Mouse (Mus musculus) limb, embryonic 15.5 days (tissue): ENCODE measurements around the gene Aff1. TPM values are rescaled to one million over a fixed set of nuclear protein-coding genes. Genes with fewer than 3 reads are reported as not detected.
A peak's percentile ranks its signal among the peaks of the same experiment; 100 is the strongest.

Source experiments
- ATAC-seq: fragments of 200-750 bp; cut with Nextera tagmentation; 2 replicates; pipeline ENCODE4 v1.8.0; 2017; ENCODE audit warnings: low read depth, moderate TSS enrichment; ENCODE audit not compliant: insufficient number of reproducible peaks, low FRiP score, low TSS enrichment
- H3K27ac ChIP-seq: fragments of 300-500 bp; sonication (generic); 2 replicates; pipeline ENCODE4 v1.5.1; 2015; ENCODE audit warnings: moderate library complexity, mild to moderate bottlenecking, inconsistent platforms
- H3K27me3 ChIP-seq: fragments of 300-500 bp; sonication (generic); 2 replicates; pipeline ENCODE4 v1.6.1; 2015; ENCODE audit warnings: inconsistent platforms
- H3K36me3 ChIP-seq: fragments of 300-500 bp; sonication (generic); 2 replicates; pipeline ENCODE4 v1.6.1; 2015; ENCODE audit warnings: inconsistent platforms
- H3K4me1 ChIP-seq: fragments of 300-500 bp; sonication (generic); 2 replicates; pipeline ENCODE4 v1.6.1; 2015; ENCODE audit warnings: inconsistent platforms
- H3K4me2 ChIP-seq: fragments of 300-500 bp; sonication (generic); 2 replicates; pipeline ENCODE4 v1.6.1; 2015; ENCODE audit warnings: mild to moderate bottlenecking, inconsistent platforms
- H3K4me3 ChIP-seq: fragments of 300-500 bp; sonication (generic); 2 replicates; pipeline ENCODE4 v1.5.1; 2015; ENCODE audit warnings: mild to moderate bottlenecking, inconsistent platforms
- H3K9ac ChIP-seq: fragments of 300-500 bp; sonication (generic); 2 replicates; pipeline ENCODE4 v1.6.1; 2015; ENCODE audit warnings: inconsistent platforms
- H3K9me3 ChIP-seq: fragments of 300-500 bp; sonication (generic); 2 replicates; pipeline ENCODE4 v1.6.1; 2016; ENCODE audit warnings: inconsistent platforms
- WGBS: fragments of 180-500 bp; shearing (Covaris S2); methylation state at CpG from one replicate; pipeline ENCODE4 v1.1.7; 2015; 5-methylcytosine and 5-hydroxymethylcytosine counted together
- polyA plus RNA-seq: library from polyadenylated mRNA; unstranded; fragments of >200 nt; fragmentation: Nextera tagmentation; extraction: Ambion mirVana; gene quantifications from 2 replicates; pipeline ENCODE4 v1.2.1, GENCODE M21; 2015

The Aff1 gene
- polyA plus RNA-seq, 1 experiment from 2014 or later = 5.1 TPM

DNA sequence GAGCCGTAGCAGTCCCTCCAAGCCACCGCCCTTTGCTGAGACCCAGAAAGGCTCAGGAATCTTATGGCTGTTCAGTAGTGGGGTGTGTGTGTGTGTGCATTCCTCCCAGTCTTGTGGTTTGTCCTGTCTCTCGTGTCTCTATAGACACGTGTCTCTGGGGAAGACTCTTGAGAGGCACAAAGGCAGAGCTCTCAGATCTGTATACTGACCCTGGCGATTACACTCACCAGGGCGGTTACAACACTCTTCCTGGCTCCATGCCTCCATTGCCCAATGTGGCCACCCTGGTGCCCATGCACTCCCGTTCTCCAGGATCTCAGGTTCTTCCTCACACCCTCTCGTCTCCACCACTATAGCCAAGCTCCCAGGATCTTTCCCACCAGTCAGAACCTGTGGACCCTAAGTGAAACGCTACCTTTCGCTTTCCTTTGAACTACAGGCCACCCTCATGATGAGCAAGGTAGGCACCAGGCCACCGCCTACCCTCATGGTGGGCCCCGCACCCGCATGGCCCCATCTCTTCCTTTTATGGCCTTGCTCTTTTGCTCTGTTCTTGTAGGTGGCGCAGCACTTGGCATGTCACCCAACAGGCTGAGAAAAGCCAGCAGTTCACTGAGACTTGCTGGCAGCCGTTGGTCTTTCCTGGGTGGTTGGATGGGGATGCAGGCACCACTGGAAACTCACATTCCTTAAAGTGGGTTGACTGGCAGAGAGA lies 146.5 kb downstream of the Aff1 start:
- Histone ChIP-seq H3K4me1 (peaks cover 21% of the 10 kb centered on the region), H3K4me2 (no peak overlapping the region), H3K27ac (peak overlapping the region; percentile 7; the same call in 1 of the 2 replicates), H3K9me3 (no peaks in the 10 kb centered on the region), H3K27me3 (no peaks in the 10 kb centered on the region), H3K36me3 (peaks cover 13% of the 10 kb centered on the region), H3K9ac (no peak overlapping the region), H3K4me3 (no peak overlapping the region)
- ATAC-seq = no peak
- 81% methylated on average over 15 of the region's 15 CpGs for WGBS

DNA sequence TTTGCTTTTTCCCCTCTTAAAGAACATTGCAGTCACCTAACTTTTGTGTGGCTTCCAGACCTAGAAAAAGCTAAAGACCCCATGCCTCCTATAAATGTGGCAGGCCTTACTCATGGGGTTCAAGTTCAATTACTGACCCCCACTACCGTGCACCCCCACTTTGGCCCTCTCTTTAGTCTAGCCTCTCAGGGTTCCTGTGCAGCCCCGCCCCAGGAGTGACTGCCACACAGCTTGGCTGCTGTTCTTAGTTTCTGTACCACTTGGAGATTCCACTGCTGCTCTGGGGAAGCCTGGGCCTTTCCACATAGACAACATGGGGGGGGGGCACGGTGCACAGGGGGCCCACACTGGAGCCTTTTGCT lies 147.1 kb downstream of the Aff1 start:
- Histone ChIP-seq H3K9ac (no peak overlapping the region), H3K27me3 (no peaks in the 10 kb centered on the region), H3K9me3 (no peaks in the 10 kb centered on the region), H3K27ac (peak overlapping the region; percentile 7; the same call in 1 of the 2 replicates), H3K4me2 (no peak overlapping the region), H3K4me3 (no peak overlapping the region), H3K4me1 (peaks cover 21% of the 10 kb centered on the region), H3K36me3 (peaks cover 8% of the 10 kb centered on the region)
- ATAC-seq = no peak
- WGBS = 69% methylated on average over 3 of the region's 3 CpGs

DNA sequence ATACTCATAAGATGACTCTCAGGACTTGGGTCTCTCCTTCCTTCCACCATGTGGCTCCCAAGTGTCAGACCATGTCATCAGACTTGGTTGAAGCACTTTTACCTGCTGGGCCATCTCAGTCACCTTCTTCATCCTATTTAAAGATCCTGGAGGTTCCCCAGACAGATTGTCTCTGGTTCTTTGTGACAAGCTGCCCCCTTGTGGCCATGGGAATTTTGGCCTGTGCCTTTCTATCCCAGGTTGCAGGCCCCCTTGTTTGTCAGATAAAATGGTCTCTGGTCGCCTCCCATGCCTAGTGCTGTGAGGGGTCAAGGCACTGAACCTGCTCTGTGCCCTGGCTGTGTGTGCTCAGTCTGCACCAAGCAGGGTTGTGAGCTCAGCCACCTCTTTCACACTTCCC lies 151.8 kb downstream of the Aff1 start:
- Histone ChIP-seq H3K9me3 (no peaks in the 10 kb centered on the region), H3K27me3 (no peaks in the 10 kb centered on the region), H3K4me1 (peaks cover 10% of the 10 kb centered on the region), H3K9ac (no peak overlapping the region), H3K4me3 (no peak overlapping the region), H3K36me3 (peaks cover 22% of the 10 kb centered on the region), H3K4me2 (no peak overlapping the region), H3K27ac (no peak overlapping the region)
- no peak for ATAC-seq
- whole genome bisulfite sequencing = 74% methylated on average over 1 of the region's 1 CpGs

DNA sequence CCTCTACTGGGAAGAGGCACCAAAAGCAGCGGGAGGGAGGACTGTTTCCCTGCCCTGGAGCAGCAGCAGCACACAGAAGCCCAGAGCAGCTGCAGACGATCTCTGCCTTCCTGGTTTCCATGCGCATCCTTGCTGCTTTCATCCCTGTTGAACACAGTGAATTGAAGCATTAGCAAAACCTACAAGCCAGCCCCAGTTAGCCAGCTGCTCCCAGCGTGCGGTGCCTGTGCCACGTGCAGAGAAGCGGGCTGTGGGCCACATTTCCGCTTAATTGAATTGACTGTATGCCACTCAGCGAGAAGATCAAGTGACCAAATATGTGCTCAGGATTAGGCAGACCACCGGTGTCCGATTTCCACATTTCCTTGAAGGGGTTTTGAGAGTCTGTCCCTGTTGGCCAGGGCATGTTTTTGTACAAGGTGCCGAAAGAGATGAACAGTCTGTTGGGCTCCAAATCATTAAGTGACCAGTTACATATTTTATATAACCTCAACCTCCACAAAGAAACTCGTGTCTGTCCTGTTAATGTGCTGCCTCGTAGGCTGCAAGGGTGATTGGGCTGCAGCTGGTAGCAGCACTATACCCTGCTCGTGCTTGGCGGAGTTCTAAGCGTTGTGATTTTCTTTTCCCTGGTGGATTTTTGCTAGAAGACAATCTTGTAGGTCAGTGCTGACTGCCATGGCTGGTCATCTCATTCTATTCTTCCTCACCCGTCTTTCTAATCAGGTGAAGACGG lies 153.4 kb downstream of the Aff1 start:
- 53% methylated on average over 19 of the region's 19 CpGs for WGBS
- no peak overlapping the region for H3K4me2 ChIP-seq
- no peak overlapping the region for H3K9ac ChIP-seq
- H3K27ac ChIP-seq = no peak overlapping the region
- peaks cover 27% of the 10 kb centered on the region for H3K36me3 ChIP-seq
- H3K9me3 ChIP-seq = no peaks in the 10 kb centered on the region
- H3K4me1 ChIP-seq = peaks cover 4% of the 10 kb centered on the region; the same call in 1 of the 2 replicates
- no peak overlapping the region for H3K4me3 ChIP-seq
- ATAC-seq = no peak
- H3K27me3 ChIP-seq = no peaks in the 10 kb centered on the region

DNA sequence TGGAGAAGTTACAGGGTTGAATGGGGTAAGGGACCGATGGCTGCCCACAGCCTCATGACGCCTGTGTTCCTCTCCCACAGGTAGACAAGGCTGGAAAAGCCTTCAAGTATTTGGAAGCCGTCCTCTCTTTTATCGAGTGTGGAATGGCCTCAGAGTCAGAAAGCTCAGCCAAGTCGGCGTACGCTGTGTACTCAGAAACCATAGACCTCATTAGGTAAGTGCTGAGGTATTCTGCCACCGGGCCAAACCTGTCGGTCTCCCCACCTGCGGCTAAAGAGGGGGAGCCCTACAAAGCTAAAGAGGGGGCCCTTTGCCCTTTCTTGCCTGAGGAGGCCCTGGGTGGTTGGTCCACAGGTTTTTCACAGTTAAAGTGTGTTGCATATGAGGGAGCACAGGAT lies 154.0 kb downstream of the Aff1 start:
- Histone ChIP-seq H3K4me2 (no peak overlapping the region), H3K27me3 (no peaks in the 10 kb centered on the region), H3K9ac (no peak overlapping the region), H3K4me1 (peaks cover 4% of the 10 kb centered on the region; the same call in 1 of the 2 replicates), H3K4me3 (no peak overlapping the region), H3K9me3 (no peaks in the 10 kb centered on the region), H3K27ac (no peak overlapping the region), H3K36me3 (peaks cover 28% of the 10 kb centered on the region)
- WGBS = 62% methylated on average over 10 of the region's 10 CpGs
- ATAC-seq = no peak

DNA sequence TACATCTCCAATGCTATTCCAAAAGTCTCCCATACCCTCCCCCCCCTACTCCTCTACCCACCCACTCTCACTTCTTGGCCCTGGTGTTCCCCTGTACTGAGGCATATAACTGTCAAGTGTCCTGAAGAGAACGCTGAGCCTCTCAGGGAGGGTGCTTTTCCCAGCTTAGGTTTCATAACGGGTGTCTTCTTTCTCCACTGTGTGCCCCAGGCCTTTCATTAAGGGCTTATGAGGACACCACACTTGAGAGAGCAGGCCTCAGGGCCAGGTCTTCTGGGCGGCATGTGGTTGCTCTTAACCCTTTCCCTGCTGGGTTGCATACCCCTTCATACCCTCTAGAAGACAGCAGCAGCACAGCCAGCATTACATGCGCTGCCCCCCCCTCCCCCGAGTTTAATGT lies 154.4 kb downstream of the Aff1 start:
- H3K4me2 ChIP-seq = no peak overlapping the region
- H3K27ac ChIP-seq = no peak overlapping the region
- H3K4me3 ChIP-seq = no peak overlapping the region
- 49% methylated on average over 5 of the region's 5 CpGs for WGBS
- ATAC-seq = no peak
- no peaks in the 10 kb centered on the region for H3K9me3 ChIP-seq
- H3K36me3 ChIP-seq = peaks cover 33% of the 10 kb centered on the region
- H3K27me3 ChIP-seq = no peaks in the 10 kb centered on the region
- peaks cover 4% of the 10 kb centered on the region; the same call in 1 of the 2 replicates for H3K4me1 ChIP-seq
- H3K9ac ChIP-seq = no peak overlapping the region

DNA sequence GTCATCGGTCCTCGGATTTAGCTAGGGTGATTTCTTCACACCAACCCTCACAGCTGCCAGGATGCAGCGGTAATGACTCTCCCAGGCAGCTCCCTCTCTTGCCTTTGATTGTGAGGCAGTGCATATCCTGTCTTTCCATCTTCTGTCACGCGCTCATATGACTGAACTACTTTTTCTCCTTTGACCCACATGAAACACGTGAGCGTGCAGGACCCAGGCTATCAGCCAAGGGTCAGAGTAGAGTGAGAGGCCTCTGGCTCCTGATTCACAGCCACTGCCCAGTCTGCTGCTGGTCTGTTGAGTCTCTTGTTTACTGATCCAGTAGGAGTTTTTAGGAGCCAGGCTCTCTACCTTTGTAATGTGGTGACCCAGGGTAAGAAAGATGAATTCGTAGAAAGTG lies 156.4 kb downstream of the Aff1 start:
- 85% methylated on average over 8 of the region's 8 CpGs for WGBS
- Histone ChIP-seq H3K27me3 (no peaks in the 10 kb centered on the region), H3K4me1 (peaks cover 4% of the 10 kb centered on the region; the same call in 1 of the 2 replicates), H3K4me3 (no peak overlapping the region), H3K9ac (no peak overlapping the region), H3K27ac (no peak overlapping the region), H3K9me3 (no peaks in the 10 kb centered on the region), H3K4me2 (no peak overlapping the region), H3K36me3 (peaks cover 25% of the 10 kb centered on the region)
- ATAC-seq = no peak

DNA sequence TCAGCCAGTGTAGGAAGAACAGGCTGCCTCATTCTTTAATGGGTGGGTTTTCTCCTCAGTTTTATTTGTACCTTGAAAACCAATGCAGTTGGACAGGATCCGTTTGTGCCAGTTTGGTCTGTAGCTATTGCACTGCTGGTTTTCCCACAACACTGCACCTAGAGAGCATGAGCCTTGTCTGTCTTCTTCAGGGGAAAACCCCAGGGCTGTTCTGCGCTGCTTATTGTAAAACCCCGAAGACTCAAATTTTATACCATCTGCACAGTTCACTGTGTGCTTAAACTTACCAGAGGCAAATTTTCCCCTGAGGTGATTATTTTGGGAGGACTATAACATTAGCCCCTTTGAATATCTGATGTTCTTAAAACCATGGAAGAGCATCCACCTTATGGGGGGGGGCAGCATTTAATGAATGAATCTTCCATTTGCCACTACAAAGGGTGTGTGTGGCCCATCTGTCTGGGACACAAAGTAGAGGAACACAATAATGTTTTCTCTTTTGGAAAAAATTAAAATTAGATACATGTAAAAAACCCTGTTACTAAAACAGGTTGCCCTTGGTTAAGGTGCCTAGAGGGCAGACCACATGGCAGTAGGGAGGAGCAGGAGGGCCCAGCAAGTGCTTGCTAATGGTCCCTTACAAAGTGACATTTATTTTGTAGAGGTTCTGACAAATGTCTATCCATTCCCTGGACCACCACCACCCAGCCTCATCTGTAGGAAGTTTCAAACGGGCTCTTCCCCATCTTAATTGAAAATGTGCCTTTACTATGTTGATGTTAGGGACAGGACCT lies 160.8 kb downstream of the Aff1 start:
- ATAC-seq = no peak
- 67% methylated on average over 4 of the region's 4 CpGs for WGBS

DNA sequence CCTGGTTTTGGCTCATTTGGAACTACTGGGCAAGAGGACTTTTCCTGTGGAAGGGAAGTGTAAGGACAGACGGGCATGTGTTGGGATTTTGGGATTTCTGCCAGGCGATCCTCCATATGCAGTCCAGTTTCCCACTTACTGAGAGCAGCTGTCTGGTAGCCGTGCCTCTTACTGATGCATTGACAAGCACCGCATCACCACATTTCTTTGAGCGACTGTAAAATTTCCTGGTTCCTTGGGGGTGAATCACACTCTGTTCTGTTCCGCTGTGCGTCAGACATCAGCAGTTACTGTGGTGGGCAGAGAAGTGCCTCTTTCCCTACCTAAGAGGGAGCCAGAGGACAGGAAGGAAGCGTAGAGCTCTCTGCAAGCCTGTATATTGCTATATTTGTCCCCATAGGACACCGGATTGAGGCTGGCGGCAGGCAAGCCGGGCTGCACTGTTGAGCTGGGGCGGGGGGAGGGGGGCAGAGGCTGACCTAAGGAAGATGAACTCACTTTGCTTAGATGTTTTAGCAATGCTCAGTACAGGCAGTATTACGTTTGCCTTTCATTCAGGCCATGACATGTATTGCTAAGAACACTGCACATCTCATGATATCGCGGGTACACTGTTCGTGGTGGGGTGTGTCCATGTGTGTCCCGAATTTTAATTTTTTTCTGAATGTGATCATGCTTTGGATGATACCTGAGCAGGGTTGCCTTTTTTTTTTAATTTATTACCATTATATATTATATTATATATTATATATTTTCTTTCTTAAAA lies 162.1 kb downstream of the Aff1 start:
- Histone ChIP-seq H3K9me3 (no peaks in the 10 kb centered on the region), H3K36me3 (peaks cover 10% of the 10 kb centered on the region), H3K27me3 (no peaks in the 10 kb centered on the region), H3K4me1 (0 out of 2 replicates have a peak, but pooled peaks cover 4% of the 10 kb centered on the region), H3K9ac (no peak overlapping the region), H3K4me2 (no peak overlapping the region), H3K27ac (no peak overlapping the region), H3K4me3 (no peak overlapping the region)
- 61% methylated on average over 17 of the region's 17 CpGs for WGBS
- ATAC-seq = no peak

More for the DNA sequence above, 160.8 kb downstream of the Aff1 start:
- no peaks in the 10 kb centered on the region for H3K9me3 ChIP-seq
- no peak overlapping the region for H3K27ac ChIP-seq
- H3K4me3 ChIP-seq = no peak overlapping the region
- no peak overlapping the region for H3K9ac ChIP-seq
- H3K4me1 ChIP-seq = 0 out of 2 replicates have a peak, but pooled peaks cover 4% of the 10 kb centered on the region
- H3K36me3 ChIP-seq = peaks cover 17% of the 10 kb centered on the region
- H3K27me3 ChIP-seq = no peaks in the 10 kb centered on the region
- H3K4me2 ChIP-seq = no peak overlapping the region

DNA sequence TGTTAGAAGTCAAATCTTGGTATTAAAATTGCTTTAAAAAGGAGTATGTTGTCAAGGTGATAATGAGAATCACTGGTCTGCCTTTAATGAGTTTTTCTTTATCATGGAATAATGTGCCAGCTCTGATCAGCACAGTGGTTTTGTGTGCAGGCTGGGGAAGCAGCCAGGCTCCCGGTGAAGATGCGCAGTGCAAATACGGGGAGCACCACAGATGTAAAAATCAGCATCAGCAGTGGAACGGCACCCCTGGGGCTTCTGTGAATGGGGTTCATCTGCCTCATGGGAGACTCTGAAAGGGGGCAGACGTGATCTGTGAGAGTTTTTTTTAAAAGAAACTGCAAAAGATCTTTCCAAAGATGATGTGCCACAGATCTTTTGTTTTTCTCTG lies 162.6 kb downstream of the Aff1 start:
- Histone ChIP-seq H3K9me3 (no peaks in the 10 kb centered on the region), H3K27ac (no peak overlapping the region), H3K36me3 (peaks cover 6% of the 10 kb centered on the region), H3K4me3 (no peak overlapping the region), H3K9ac (no peak overlapping the region), H3K27me3 (no peaks in the 10 kb centered on the region), H3K4me1 (0 out of 2 replicates have a peak, but pooled peaks cover 4% of the 10 kb centered on the region), H3K4me2 (no peak overlapping the region)
- ATAC-seq = no peak
- WGBS = 82% methylated on average over 5 of the region's 5 CpGs

DNA sequence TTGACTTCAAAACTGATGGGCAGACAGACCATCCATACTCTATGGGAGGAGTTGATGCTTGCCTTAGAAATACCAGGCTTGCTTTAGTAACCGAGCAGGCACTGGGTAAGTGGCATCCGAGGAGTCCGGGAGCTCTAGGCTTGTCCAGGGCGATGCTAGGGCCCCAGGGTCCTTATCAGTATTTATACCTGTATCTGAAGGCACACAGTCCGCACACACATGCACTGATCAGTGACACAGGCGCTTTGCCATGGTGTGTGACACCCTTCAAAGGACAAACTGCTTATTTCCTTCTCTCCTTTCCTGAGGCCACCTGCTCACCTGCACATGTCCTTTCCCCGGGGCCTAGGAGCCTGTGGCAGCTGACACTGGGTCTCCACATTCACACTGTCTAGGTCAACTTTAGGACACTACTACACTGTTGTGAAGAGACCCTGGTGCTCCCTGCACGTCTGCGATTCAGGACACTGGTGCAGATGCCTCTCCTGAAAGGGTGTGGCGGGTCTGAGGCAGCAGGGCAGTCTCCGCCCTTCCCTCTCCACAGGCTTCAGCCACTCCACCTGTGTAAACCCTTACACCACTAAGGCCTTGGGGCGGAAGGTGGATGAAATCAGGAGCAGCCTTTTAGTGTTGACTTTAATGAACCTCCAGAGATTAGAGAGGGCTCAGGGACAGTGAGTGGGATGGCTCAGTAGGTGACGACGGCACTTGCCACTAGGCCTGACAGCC lies 163.5 kb downstream of the Aff1 start:
- Histone ChIP-seq H3K4me1 (0 out of 2 replicates have a peak, but pooled peaks cover 4% of the 10 kb centered on the region), H3K27ac (no peak overlapping the region), H3K4me3 (no peak overlapping the region), H3K9ac (no peak overlapping the region), H3K9me3 (no peaks in the 10 kb centered on the region), H3K27me3 (no peaks in the 10 kb centered on the region), H3K36me3 (peaks cover 6% of the 10 kb centered on the region), H3K4me2 (no peak overlapping the region)
- 85% methylated on average over 14 of the region's 14 CpGs for WGBS
- no peak for ATAC-seq
